ENCODE assay signal across 8 mouse cellular contexts in genomic region chrX:102250891-102251170, GRCm38 (mm10). TPM values are rescaled to one million over a fixed set of nuclear protein-coding genes. Genes with fewer than 3 reads are reported as not detected.
A peak's percentile ranks its signal among the peaks of the same experiment; 100 is the strongest.
DNase-seq lines count a peak whose midpoint lies in the region; ATAC-seq and TF ChIP-seq lines count a peak whose summit lies in the region.

No protein-coding gene starts in this region.

- TF ChIP-seq CTCF in lung, embryonic 14.5 days (IDR thresholded peaks at IDR 0.05; ENCODE audit: low read depth): no peak
- TF ChIP-seq CTCF in embryonic fibroblast, embryonic 13.5 days (IDR thresholded peaks at IDR 0.05; ENCODE audit: borderline replicate concordance, insufficient read depth, low read length): no peak
- no peak for TF ChIP-seq CTCF in small intestine, adult 2 months (IDR thresholded peaks at IDR 0.05; ENCODE audit: extremely low read depth, insufficient read length, insufficient replicate concordance, low read depth, low read length)

- no peaks in the 10 kb centered on the region for H3K4me1 ChIP-seq in lung, embryonic 14.5 days (ENCODE audit: insufficient read depth)
- H3K4me1 ChIP-seq in embryonic fibroblast, embryonic 13.5 days (ENCODE audit: control insufficient read depth, insufficient read depth, low read length): no peaks in the 10 kb centered on the region
- H3K4me1 ChIP-seq in limb, embryonic 11.5 days (ENCODE audit: control insufficient read depth, insufficient read depth, low read length): no peaks in the 10 kb centered on the region
- peaks cover 2% of the 10 kb centered on the region; the same call in 1 of the 2 replicates for H3K4me1 ChIP-seq in small intestine, adult 2 months (ENCODE audit: control insufficient read depth, insufficient read depth, insufficient read length, low read length)

- TF ChIP-seq POLR2A in embryonic fibroblast, embryonic 13.5 days (IDR thresholded peaks at IDR 0.05; ENCODE audit: low read depth, low read length): no peak
- TF ChIP-seq POLR2A in small intestine, adult 2 months (IDR thresholded peaks at IDR 0.05; ENCODE audit: low read depth, low read length): no peak

- no peak overlapping the region for H3K27ac ChIP-seq in lung, embryonic 14.5 days (ENCODE audit: low read depth)
- H3K27ac ChIP-seq in embryonic fibroblast, embryonic 13.5 days (ENCODE audit: insufficient read depth, low read length): no peak overlapping the region
- no peak overlapping the region for H3K27ac ChIP-seq in limb, embryonic 11.5 days (replicated peaks; ENCODE audit: low read depth, low read length)
- no peak overlapping the region for H3K27ac ChIP-seq in small intestine, adult 2 months (ENCODE audit: insufficient read depth, low read depth, low read length)

- WGBS in lung, embryonic 14.5 days: 11% methylated on average over 23 of the region's 24 CpGs
- WGBS in limb, embryonic 11.5 days: 14% methylated on average over 22 of the region's 24 CpGs
- 16% methylated on average over 24 of the region's 24 CpGs for WGBS in small intestine, adult 2 months

- no peak for ATAC-seq in lung, embryonic 14.5 days (ENCODE audit: insufficient read depth)
- ATAC-seq in limb, embryonic 11.5 days (ENCODE audit: insufficient number of reproducible peaks, low FRiP score, low TSS enrichment, low read depth): no peak

- H3K9ac ChIP-seq in lung, embryonic 14.5 days: 0 out of 2 replicates have a peak overlapping the region, but pooled peaks have one; percentile 40
- peak overlapping the region; percentile 58; the same call in 1 of the 2 replicates for H3K9ac ChIP-seq in limb, embryonic 11.5 days (ENCODE audit: low read length)

- H3K9me3 ChIP-seq in lung, embryonic 14.5 days (ENCODE audit: low read depth, low read length): no peaks in the 10 kb centered on the region
- no peaks in the 10 kb centered on the region for H3K9me3 ChIP-seq in limb, embryonic 11.5 days (ENCODE audit: control insufficient read depth, low read length)

- no peak for DNase-seq in lung, embryonic 14.5 days
- DNase-seq in lung, postnatal 36 days: no peak
- peak; percentile 57 for DNase-seq in limb, embryonic 11.5 days (ENCODE audit: low spot score)
- no peak for DNase-seq in spleen, postnatal 36 days (ENCODE audit: low spot score in 2 of 2)
- no peak for DNase-seq in urinary bladder, postnatal 10 days (ENCODE audit: low spot score)
- no peak for DNase-seq in ovary, postnatal 10 days (ENCODE audit: low spot score)

- H3K4me2 ChIP-seq in lung, embryonic 14.5 days: peak overlapping the region; percentile 84
- H3K4me2 ChIP-seq in limb, embryonic 11.5 days (ENCODE audit: low read depth, severe bottlenecking): peak overlapping the region; percentile 82

- peak overlapping the region; percentile 49 for H3K4me3 ChIP-seq in lung, embryonic 14.5 days (ENCODE audit: low read depth, low read length)
- H3K4me3 ChIP-seq in embryonic fibroblast, embryonic 13.5 days (ENCODE audit: insufficient read depth, low read length): peak overlapping the region; percentile 41
- H3K4me3 ChIP-seq in limb, embryonic 11.5 days (ENCODE audit: low read depth, low read length): peak overlapping the region; percentile 45
- H3K4me3 ChIP-seq in small intestine, adult 2 months (ENCODE audit: low read depth, low read length): peak overlapping the region; percentile 59

- no peaks in the 10 kb centered on the region for H3K36me3 ChIP-seq in lung, embryonic 14.5 days (ENCODE audit: insufficient read depth)
- H3K36me3 ChIP-seq in limb, embryonic 11.5 days (ENCODE audit: control insufficient read depth, insufficient read depth, low read length): no peaks in the 10 kb centered on the region
- no peaks in the 10 kb centered on the region for H3K36me3 ChIP-seq in small intestine, adult 2 months (ENCODE audit: control insufficient read depth, insufficient read depth, low read length)

- peaks cover 33% of the 10 kb centered on the region for H3K27me3 ChIP-seq in lung, embryonic 14.5 days (ENCODE audit: insufficient read depth, low read length)
- peaks cover 40% of the 10 kb centered on the region for H3K27me3 ChIP-seq in limb, embryonic 11.5 days (ENCODE audit: control insufficient read depth, insufficient read depth, low read length)
- peaks cover 21% of the 10 kb centered on the region for H3K27me3 ChIP-seq in small intestine, adult 2 months (ENCODE audit: control insufficient read depth, insufficient read depth, low read length)

RNA-seq across cellular contexts. Expression of gene Cited1, which starts 1.1 kb away (rescaled TPM):
- polyA plus RNA-seq in lung, embryonic 14.5 days (2014; fragmentation: Nextera tagmentation; extraction: Ambion mirVana): 6.2 and 8.9 TPM in 2 replicates
- not detected in 2 replicates for polyA plus RNA-seq in embryonic fibroblast, embryonic 13.5 days (2011; ENCODE audit: insufficient read length, low read depth, missing spikeins)
- polyA plus RNA-seq in limb, embryonic 11.5 days (2014; fragmentation: Nextera tagmentation; extraction: Ambion mirVana): 28.7 and 30.4 TPM in 2 replicates
- 0.27 TPM in 1 of 2 replicates, not detected in the other for polyA plus RNA-seq in small intestine, adult 2 months (2012; rRNA removed)
